Mouse (Mus musculus) midbrain, embryonic 12.5 days (tissue): ENCODE measurements at regions not wholly inside any gene's neighbourhood (a gene's known extent, or its start where the extent isn't known, plus 50 kb on each side); places are given as distances from the start of the nearest gene placed in this dataset.

Experiments
- ATAC-seq: fragments of 200-750 bp; cut with Nextera tagmentation; 2 replicates; pipeline ENCODE4 v1.8.0; 2017; ENCODE audit warnings: low read depth, moderate TSS enrichment, moderate library complexity; ENCODE audit not compliant: low FRiP score
- H3K27ac ChIP-seq: fragments of 300-500 bp; sonication (generic); replicated peaks from 2 replicates; pipeline ENCODE4 v1.5.1; 2016; ENCODE audit warnings: mild to moderate bottlenecking
- H3K27me3 ChIP-seq: fragments of 300-500 bp; sonication (generic); 2 replicates; pipeline ENCODE4 v1.6.1; 2016; ENCODE audit warnings: mild to moderate bottlenecking
- H3K36me3 ChIP-seq: fragments of 300-500 bp; sonication (generic); 2 replicates; pipeline ENCODE4 v1.6.1; 2016
- H3K4me1 ChIP-seq: fragments of 300-500 bp; sonication (generic); 2 replicates; pipeline ENCODE4 v1.6.1; 2016
- H3K4me2 ChIP-seq: fragments of 300-500 bp; sonication (generic); replicated peaks from 2 replicates; pipeline ENCODE4 v1.6.1; 2016; ENCODE audit warnings: mild to moderate bottlenecking, moderate library complexity
- H3K4me3 ChIP-seq: fragments of 300-500 bp; sonication (generic); 2 replicates; pipeline ENCODE4 v1.5.1; 2016; ENCODE audit warnings: mild to moderate bottlenecking
- H3K9ac ChIP-seq: fragments of 300-500 bp; sonication (generic); replicated peaks from 2 replicates; pipeline ENCODE4 v1.6.1; 2016; ENCODE audit warnings: mild to moderate bottlenecking, moderate library complexity
- H3K9me3 ChIP-seq: fragments of 300-500 bp; sonication (generic); 2 replicates; pipeline ENCODE4 v1.6.1; 2016; ENCODE audit warnings: mild to moderate bottlenecking
- WGBS: fragments of 180-500 bp; shearing (Covaris S2); methylation state at CpG from one replicate; pipeline ENCODE4 v1.1.7; 2016; 5-methylcytosine and 5-hydroxymethylcytosine counted together

DNA sequence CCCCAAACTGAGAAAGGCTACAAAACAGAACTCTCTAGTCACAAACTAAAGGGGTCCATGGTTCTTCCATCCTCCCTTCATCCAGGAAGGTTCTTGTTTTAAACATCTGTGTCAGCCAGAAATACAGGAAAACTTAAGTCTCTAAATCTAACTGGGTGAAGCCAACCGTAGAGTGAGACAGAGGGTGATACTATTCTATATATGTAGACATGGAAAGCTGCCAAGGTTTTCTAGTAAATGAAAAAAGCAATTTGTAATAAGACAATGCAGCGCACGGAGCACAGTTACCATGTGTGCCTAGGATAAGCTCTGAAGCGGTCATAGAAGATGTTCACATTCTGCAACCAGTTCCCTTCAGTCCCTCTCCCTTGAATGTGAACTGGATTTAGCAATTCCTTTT, 55.4 kb downstream of the Ppp1r3c start:
- WGBS, result 88% methylated on average over 4 of the region's 4 CpGs
- no peak for ATAC-seq
- Histone ChIP-seq H3K4me1 (peaks cover 21% of the 10 kb centered on the region), H3K4me3 (no peak overlapping the region), H3K9me3 (no peaks in the 10 kb centered on the region), H3K27ac (no peak overlapping the region), H3K36me3 (no peaks in the 10 kb centered on the region), H3K4me2 (no peak overlapping the region), H3K27me3 (no peaks in the 10 kb centered on the region), H3K9ac (no peak overlapping the region)

DNA sequence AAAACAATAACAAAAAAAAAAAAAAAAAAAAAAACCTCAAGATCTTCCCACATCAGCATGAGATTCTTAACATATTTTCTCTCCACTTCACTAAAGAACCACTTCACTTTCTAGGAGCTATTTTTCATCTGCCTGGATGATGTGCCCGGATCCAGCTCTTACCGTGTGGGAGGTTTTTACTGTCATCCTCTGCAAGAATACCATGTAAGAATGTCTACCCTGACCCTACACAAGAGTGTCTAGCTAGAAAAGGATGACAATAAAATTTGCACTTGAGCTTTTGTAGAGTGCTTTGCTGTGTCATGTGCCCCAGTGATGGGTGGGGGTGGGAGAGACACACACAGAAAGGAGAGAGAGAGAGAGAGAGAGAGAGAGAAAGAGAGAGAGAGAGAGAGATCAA, 56.1 kb downstream of the Ppp1r3c start:
- H3K4me2 ChIP-seq, result no peak overlapping the region
- ATAC-seq, result no peak
- H3K36me3 ChIP-seq, result no peaks in the 10 kb centered on the region
- H3K27ac ChIP-seq, result no peak overlapping the region
- H3K4me3 ChIP-seq, result no peak overlapping the region
- no peak overlapping the region for H3K9ac ChIP-seq
- H3K27me3 ChIP-seq, result no peaks in the 10 kb centered on the region
- peaks cover 21% of the 10 kb centered on the region for H3K4me1 ChIP-seq
- no peaks in the 10 kb centered on the region for H3K9me3 ChIP-seq
- 84% methylated on average over 2 of the region's 2 CpGs for WGBS

DNA sequence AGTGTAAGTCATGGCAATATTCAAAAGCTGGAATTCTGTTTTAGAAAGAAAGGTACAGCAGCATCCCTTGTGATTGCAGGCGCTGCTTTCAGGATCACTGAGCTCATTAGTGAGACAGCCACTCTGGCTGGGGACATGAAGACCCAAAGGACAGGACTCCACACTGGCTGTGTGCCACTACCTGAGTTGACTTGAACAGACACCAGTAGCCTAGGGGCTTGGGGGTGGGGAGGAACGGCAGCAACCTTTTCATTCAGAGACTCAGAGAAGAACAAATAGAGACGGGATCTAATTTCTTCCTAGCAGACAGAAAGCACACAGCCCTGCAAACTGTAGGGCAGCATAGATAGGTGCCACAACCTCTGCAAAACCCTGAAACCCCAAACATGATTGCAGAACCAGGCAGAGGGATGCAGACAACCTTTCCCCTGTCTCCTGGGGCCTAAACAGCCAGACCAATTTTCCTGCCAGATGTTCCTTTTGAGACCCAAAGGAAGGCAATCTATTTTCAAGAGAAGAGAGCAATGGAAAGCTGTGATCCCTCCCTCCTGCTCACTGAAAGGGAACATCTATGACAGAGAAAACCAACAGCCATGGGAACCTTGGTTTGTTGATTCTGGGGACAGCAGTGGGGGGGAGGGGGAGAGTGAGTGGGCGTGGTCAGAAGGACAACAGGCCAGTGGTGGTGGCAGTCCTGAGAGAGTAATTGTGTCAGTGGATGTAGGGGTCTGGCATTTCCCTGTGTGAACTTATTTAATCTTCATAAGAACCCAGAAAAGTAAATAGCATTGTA, 57.2 kb downstream of the Ppp1r3c start:
- peak overlapping the region; percentile 70 for H3K27ac ChIP-seq
- no peaks in the 10 kb centered on the region for H3K27me3 ChIP-seq
- no peak overlapping the region for H3K9ac ChIP-seq
- no peak overlapping the region for H3K4me2 ChIP-seq
- H3K4me1 ChIP-seq, result peaks cover 21% of the 10 kb centered on the region
- WGBS, result 29% methylated on average over 4 of the region's 4 CpGs
- no peaks in the 10 kb centered on the region for H3K36me3 ChIP-seq
- no peak overlapping the region for H3K4me3 ChIP-seq
- H3K9me3 ChIP-seq, result no peaks in the 10 kb centered on the region
- ATAC-seq, result peak; percentile 68

DNA sequence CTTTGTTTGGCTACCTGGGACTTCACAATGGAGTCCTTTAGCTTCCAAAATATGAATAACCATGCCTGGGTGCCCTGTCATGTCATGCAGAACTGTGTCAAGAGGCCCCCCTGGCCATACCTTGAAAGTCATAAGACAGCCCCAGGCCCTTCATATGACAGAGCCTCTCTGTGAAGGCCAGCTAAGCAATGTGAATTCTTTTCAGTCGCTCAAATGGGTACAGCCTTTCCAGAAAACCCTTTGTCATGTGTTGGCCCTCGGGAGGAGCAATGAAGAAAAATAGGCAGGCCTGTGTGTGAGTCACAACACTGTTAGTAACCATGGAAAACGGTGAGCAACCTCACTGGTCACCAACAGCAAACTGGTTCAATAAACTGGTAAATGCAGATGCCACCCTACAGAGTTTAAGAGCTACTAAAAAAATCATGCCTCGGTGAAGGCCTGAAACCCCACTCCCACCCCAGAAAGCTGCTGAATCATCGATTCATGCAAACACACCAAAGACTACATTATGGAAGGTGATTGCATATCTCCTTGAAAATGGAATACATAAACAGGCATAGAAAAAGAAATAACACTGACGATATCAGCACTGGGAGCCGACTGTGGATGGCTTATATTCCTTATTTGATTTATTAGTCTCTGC, 57.9 kb downstream of the Ppp1r3c start:
- WGBS, result 81% methylated on average over 7 of the region's 7 CpGs
- Histone ChIP-seq H3K9ac (no peak overlapping the region), H3K4me1 (peaks cover 21% of the 10 kb centered on the region), H3K27ac (peak overlapping the region; percentile 70; the same call in 1 of the 2 replicates), H3K4me2 (no peak overlapping the region), H3K36me3 (no peaks in the 10 kb centered on the region), H3K27me3 (no peaks in the 10 kb centered on the region), H3K9me3 (no peaks in the 10 kb centered on the region), H3K4me3 (no peak overlapping the region)
- no peak for ATAC-seq

DNA sequence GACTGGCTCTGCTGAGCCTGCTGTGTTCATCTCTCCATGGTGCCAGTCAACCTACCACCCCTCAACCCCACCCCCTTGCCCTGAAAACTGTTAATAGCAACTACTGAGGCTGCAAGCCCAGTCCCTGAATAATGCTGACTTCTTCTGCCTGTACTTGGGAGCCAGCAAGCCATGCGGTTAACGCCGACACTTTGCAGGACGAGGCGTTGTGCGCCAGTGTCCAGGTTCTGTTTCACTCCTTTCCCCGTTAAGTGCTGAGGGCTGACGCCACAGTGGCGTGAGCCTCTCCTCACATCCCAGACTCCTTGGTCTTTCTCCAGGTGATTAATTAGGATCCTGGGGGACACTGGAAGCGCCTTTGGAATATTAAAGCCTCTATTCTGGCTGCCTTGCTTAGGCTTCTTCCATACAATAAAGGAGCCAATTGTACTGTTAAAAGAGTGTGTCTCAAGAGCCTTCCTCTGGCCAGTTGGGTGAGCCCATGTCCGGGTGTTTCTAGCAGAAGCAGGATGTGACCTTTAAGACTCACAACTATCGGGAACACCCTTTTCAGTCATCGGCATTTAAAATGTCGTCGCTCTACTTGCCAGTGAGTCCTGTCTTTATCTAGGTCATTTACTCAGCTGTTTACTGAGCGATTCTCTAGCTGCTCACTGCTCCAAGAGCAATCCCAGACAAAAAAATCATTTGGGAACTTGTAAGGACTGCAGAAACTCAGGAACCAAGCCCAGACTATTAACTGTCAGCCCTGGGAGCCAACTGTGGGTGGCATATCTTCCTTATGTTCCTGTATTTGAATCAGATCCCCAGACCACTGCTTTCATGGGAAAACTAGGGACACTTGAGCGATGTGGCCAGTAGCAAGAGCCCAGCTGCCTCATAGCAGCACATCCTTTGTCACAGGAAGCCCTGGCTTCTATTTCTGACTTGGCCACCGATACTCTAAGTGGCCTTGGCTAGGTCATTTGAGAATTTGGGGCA, 59.1 kb downstream of the Ppp1r3c start:
- no peaks in the 10 kb centered on the region for H3K9me3 ChIP-seq
- ATAC-seq, result no peak
- WGBS, result 86% methylated on average over 18 of the region's 18 CpGs

DNA sequence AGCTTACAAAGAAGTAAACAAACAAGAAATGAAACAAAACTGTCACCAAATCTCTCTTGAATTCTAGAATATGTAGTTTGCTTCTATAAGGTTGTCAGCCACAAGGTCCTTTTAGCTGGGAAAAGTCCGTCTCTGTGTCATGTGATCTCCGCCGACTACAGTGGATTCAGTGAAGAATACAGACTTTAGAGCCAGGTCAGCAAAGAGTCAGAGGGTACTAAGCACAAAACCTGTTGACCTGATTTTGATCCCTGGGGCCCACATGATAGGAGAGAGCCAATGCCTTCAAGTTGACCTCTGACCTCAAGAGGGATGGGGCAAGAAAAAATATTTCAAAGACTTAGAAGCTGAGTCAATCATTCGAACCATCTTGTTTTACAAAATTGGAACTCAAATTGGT, 61.5 kb downstream of the Ppp1r3c start:
- 86% methylated on average over 4 of the region's 4 CpGs for WGBS
- Histone ChIP-seq H3K4me3 (no peak overlapping the region), H3K4me1 (peaks cover 24% of the 10 kb centered on the region), H3K27ac (no peak overlapping the region), H3K9ac (no peak overlapping the region), H3K4me2 (no peak overlapping the region), H3K36me3 (no peaks in the 10 kb centered on the region), H3K9me3 (no peaks in the 10 kb centered on the region), H3K27me3 (no peaks in the 10 kb centered on the region)
- no peak for ATAC-seq

More for the DNA sequence above, 59.1 kb downstream of the Ppp1r3c start:
- Histone ChIP-seq H3K4me2 (no peak overlapping the region), H3K36me3 (no peaks in the 10 kb centered on the region), H3K27me3 (no peaks in the 10 kb centered on the region), H3K27ac (no peak overlapping the region), H3K4me3 (no peak overlapping the region), H3K4me1 (peaks cover 21% of the 10 kb centered on the region), H3K9ac (no peak overlapping the region)

DNA sequence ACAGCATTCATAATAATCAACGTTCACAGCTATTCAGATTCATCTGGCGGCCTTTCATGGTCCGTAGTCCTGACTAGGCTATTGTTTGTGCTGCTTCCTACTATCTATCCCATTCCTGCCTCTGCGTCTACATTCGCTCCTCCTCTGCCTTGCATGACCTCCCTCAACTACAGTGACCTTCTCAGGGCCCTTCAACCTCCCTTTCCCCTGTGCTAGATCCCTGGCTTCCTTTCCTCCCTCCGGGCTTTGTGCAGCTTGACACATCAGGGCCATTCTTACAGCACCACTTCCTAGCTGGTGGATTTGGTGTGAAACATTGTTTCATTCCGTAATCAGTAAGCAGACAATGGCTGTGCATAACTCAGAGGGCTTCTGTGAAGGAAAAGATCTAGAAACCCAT, 65.6 kb downstream of the Ppp1r3c start:
- no peak for ATAC-seq

More for the DNA sequence above, 65.6 kb downstream of the Ppp1r3c start:
- Histone ChIP-seq H3K4me1 (peaks cover 6% of the 10 kb centered on the region; the same call in 1 of the 2 replicates), H3K9me3 (no peaks in the 10 kb centered on the region), H3K27ac (no peak overlapping the region), H3K36me3 (no peaks in the 10 kb centered on the region), H3K9ac (no peak overlapping the region), H3K4me3 (no peak overlapping the region), H3K4me2 (no peak overlapping the region), H3K27me3 (no peaks in the 10 kb centered on the region)
- 73% methylated on average over 7 of the region's 7 CpGs for WGBS
